ENCODE assay signal across 27 mouse cellular contexts in genomic region chr4:83317826-83318348, GRCm38 (mm10). TPM values are rescaled to one million over a fixed set of nuclear protein-coding genes. Genes with fewer than 3 reads are reported as not detected.
A peak's percentile ranks its signal among the peaks of the same experiment; 100 is the strongest.
DNase-seq lines count a peak whose midpoint lies in the region; ATAC-seq and TF ChIP-seq lines count a peak whose summit lies in the region.
"Had no signal": no experiment of that assay in that cellular context is flagged by ENCODE, and none has a peak within 500 bp of the region (broad histone marks: within the 10 kb centered on the region; RNA-seq: fewer than 3 reads in every experiment).

No protein-coding gene starts in this region.

- no peak overlapping the region for H3K27ac ChIP-seq in lung, postnatal 0 days (ENCODE audit: low read length)
- H3K27ac ChIP-seq: embryonic facial prominence, embryonic 13.5 days; gastrocnemius, adult 2 months; heart, embryonic 15.5 days; hindbrain, embryonic 14.5 days; intestine, embryonic 15.5 days; layer of hippocampus, adult 2 months; limb, embryonic 12.5 days; liver, embryonic 12.5 days; midbrain, embryonic 13.5 days; neural tube, embryonic 12.5 days had no signal

- no peak overlapping the region for H3K4me3 ChIP-seq in lung, postnatal 0 days (ENCODE audit: low read depth, low read length)
- H3K4me3 ChIP-seq: embryonic facial prominence, embryonic 13.5 days; gastrocnemius, adult 2 months; heart, embryonic 15.5 days; intestine, embryonic 15.5 days; layer of hippocampus, adult 2 months; limb, embryonic 12.5 days; liver, embryonic 12.5 days; midbrain, embryonic 13.5 days; neural tube, embryonic 12.5 days had no signal

- H3K27me3 ChIP-seq in lung, postnatal 0 days (replicated peaks; ENCODE audit: insufficient read depth, low read length), result no peaks in the 10 kb centered on the region
- H3K27me3 ChIP-seq: embryonic facial prominence, embryonic 13.5 days; heart, embryonic 15.5 days; intestine, embryonic 15.5 days; neural tube, embryonic 12.5 days had no signal

- no peaks in the 10 kb centered on the region for H3K36me3 ChIP-seq in lung, postnatal 0 days (ENCODE audit: insufficient read depth, low read length)
- H3K36me3 ChIP-seq: embryonic facial prominence, embryonic 13.5 days; heart, embryonic 15.5 days; intestine, embryonic 15.5 days; limb, embryonic 12.5 days; liver, embryonic 12.5 days; midbrain, embryonic 13.5 days; neural tube, embryonic 12.5 days had no signal

- WGBS in lung, postnatal 0 days, result 58% methylated on average over 3 of the region's 3 CpGs

- H3K4me2 ChIP-seq in lung, postnatal 0 days (replicated peaks; ENCODE audit: low read depth, low read length), result no peak overlapping the region
- H3K4me2 ChIP-seq: embryonic facial prominence, embryonic 13.5 days; heart, embryonic 15.5 days; hindbrain, embryonic 14.5 days; intestine, embryonic 15.5 days; limb, embryonic 12.5 days; liver, embryonic 12.5 days; lung, embryonic 14.5 days; midbrain, embryonic 13.5 days; neural tube, embryonic 12.5 days had no signal

- DNase-seq in lung, postnatal 0 days (ENCODE audit: low spot score), result peak; percentile 59
- DNase-seq in lung, postnatal 14 days, result no peak
- DNase-seq in R1 (ENCODE audit: low read depth, low spot score), result peak; percentile 90
- peak; percentile 26 for DNase-seq in lung, postnatal 36 days
- DNase-seq in urinary bladder, adult 2 months (ENCODE audit: low spot score), result no peak
- no peak for DNase-seq in adrenal gland, postnatal 36 days
- no peak for DNase-seq in thymus, postnatal 10 days (ENCODE audit: low spot score in 2 of 2)
- DNase-seq: adrenal gland, adult 2 months; cerebellum, adult 11-12 months; cerebellum, postnatal 10 days; gastrocnemius, adult 2 months; heart, postnatal 36 days; kidney, adult 9 months; kidney, postnatal 14 days; lung, embryonic 14.5 days; retina, postnatal 1 day; thymus, postnatal 14 days had no signal

- TF ChIP-seq EP300 in lung, postnatal 0 days (IDR thresholded peaks at IDR 0.05), result no peak

- H3K9me3 ChIP-seq in lung, postnatal 0 days (ENCODE audit: low read length), result no peaks in the 10 kb centered on the region
- H3K9me3 ChIP-seq: embryonic facial prominence, embryonic 13.5 days; heart, embryonic 15.5 days; intestine, embryonic 15.5 days; limb, embryonic 12.5 days; liver, embryonic 12.5 days; midbrain, embryonic 13.5 days; neural tube, embryonic 12.5 days had no signal

- no peak for TF ChIP-seq CTCF in lung, postnatal 0 days (IDR thresholded peaks at IDR 0.05)

- H3K4me1 ChIP-seq in lung, postnatal 0 days (ENCODE audit: insufficient read depth, low read depth, low read length), result peaks cover 13% of the 10 kb centered on the region
- H3K4me1 ChIP-seq: midbrain, embryonic 13.5 days had no signal

- H3K9ac ChIP-seq in lung, postnatal 0 days (replicated peaks; ENCODE audit: low read depth), result no peak overlapping the region
- H3K9ac ChIP-seq: embryonic facial prominence, embryonic 13.5 days; heart, embryonic 15.5 days; hindbrain, embryonic 14.5 days; intestine, embryonic 15.5 days; limb, embryonic 12.5 days; liver, embryonic 12.5 days; lung, embryonic 14.5 days; midbrain, embryonic 13.5 days; neural tube, embryonic 12.5 days had no signal

- ATAC-seq in lung, postnatal 0 days, result peak; percentile 70
- ATAC-seq: forebrain, embryonic 14.5 days; intestine, embryonic 15.5 days; liver, embryonic 12.5 days; midbrain, embryonic 13.5 days had no signal

RNA-seq across cellular contexts. Expression of gene Ttc39b, which starts 6.2 kb away (rescaled TPM):
- polyA plus RNA-seq in lung, postnatal 0 days (2015; fragmentation: Nextera tagmentation; extraction: Ambion mirVana), result 6.7 and 7.5 TPM in 2 replicates
- polyA plus RNA-seq in urinary bladder, adult 2 months (2012; rRNA removed), result 6.2 and 7.0 TPM in 2 replicates
- total RNA-seq in adrenal gland, postnatal 36 days (2021), result 10 to 100 TPM; 20.9 TPM

Comparison
In these comparisons a context has a peak if more than half of its experiments do, and no peak if none do; other contexts are left out.
1. DNase-seq: peak in lung, postnatal 0 days (single experiment), R1 (single experiment) and lung, postnatal 36 days (single experiment); none in lung, postnatal 14 days (single experiment), urinary bladder, adult 2 months (single experiment), adrenal gland, postnatal 36 days (0 of 2) and thymus, postnatal 10 days (0 of 2).